8 mouse cellular contexts compared by ENCODE assay signal in the genomic region with DNA sequence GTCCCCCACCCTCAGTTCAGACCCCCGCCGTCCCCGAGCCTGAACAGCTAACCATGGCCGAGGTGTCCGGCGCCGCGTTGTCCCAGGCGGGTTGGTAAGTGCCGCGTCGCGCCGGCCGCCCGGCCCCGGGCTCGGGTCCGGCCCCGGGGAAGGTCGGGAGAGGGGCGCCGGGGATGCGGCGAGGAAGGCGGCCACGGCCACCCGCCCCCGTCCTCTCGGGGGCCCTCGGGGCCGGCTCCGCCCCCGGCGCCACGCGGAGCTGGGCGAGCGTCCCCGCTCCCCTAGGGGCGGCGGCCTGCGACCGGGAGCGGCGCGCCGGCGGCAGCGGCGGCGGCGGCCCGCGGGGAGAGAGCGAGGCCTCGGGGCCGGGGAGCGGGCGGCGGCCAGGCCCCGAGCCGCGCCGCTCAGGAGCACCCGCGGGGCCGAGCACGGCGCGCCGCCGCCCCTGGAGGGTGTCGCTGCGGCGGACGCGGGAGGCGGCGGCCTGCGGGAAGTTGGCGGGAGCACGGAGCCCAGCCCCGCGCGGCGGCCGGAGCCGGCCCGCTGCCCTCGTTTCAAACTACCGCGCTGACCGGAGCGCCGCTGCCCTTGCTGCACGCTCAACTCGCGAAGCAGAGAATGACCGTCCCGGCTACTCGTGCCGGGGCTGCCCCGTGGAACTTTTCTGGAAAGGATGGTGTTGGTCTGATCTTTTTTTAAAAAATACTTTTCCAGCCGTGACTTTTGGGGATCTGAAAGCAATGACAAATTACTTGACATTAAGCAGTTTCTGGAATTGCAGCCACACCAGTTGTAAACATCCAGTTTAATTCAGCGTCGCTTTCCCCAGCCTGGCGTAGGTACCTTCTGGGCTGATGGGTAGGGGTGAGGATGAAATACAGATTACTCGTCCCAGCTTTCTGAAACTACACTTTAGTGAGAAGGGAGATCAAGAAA. TPM values are rescaled to one million over a fixed set of nuclear protein-coding genes. Genes with fewer than 3 reads are reported as not detected.
DNase-seq lines count a peak whose midpoint lies in the region; ATAC-seq and TF ChIP-seq lines count a peak whose summit lies in the region.

No protein-coding gene starts in this region.

- peak; percentile 70 for ATAC-seq in intestine, postnatal 0 days
- ATAC-seq in limb, embryonic 15.5 days (ENCODE audit: insufficient number of reproducible peaks, low FRiP score, low TSS enrichment, low read depth) = peak; percentile 50
- ATAC-seq in midbrain, embryonic 15.5 days (replicated peaks) = peak; percentile 73

- H3K4me3 ChIP-seq in intestine, postnatal 0 days (ENCODE audit: low read depth, low read length) = peak overlapping the region; percentile 86
- peak overlapping the region; percentile 82 for H3K4me3 ChIP-seq in limb, embryonic 15.5 days
- peak overlapping the region; percentile 97 for H3K4me3 ChIP-seq in midbrain, embryonic 15.5 days

- peak; percentile 58 for DNase-seq in 3134 (ENCODE audit: extremely low read depth, insufficient read length, low spot score)
- peak; percentile 80 for DNase-seq in adrenal gland, adult 2 months
- peak; percentile 77 for DNase-seq in embryo, embryonic 11 days
- DNase-seq in gastrocnemius, postnatal 4 days (ENCODE audit: low spot score in 2 of 2) = peak; percentile 42 to 63
- DNase-seq in spleen, postnatal 36 days (ENCODE audit: low spot score in 2 of 2) = peak; percentile 50 to 55

- WGBS in intestine, postnatal 0 days = under 1% methylated on average over 95 of the region's 109 CpGs
- WGBS in limb, embryonic 15.5 days = under 1% methylated on average over 87 of the region's 109 CpGs
- under 1% methylated on average over 95 of the region's 109 CpGs for WGBS in midbrain, embryonic 15.5 days

- peak overlapping the region; percentile 94 for H3K4me2 ChIP-seq in intestine, postnatal 0 days (replicated peaks; ENCODE audit: low read depth)
- peak overlapping the region; percentile 71 for H3K4me2 ChIP-seq in limb, embryonic 15.5 days
- peak overlapping the region; percentile 77 for H3K4me2 ChIP-seq in midbrain, embryonic 15.5 days

- peak overlapping the region; percentile 97 for H3K9ac ChIP-seq in intestine, postnatal 0 days (ENCODE audit: low read depth, low read length)
- H3K9ac ChIP-seq in limb, embryonic 15.5 days = peak overlapping the region; percentile 97
- H3K9ac ChIP-seq in midbrain, embryonic 15.5 days = peak overlapping the region; percentile 92

- peaks cover 3% of the 10 kb centered on the region; the same call in 1 of the 2 replicates for H3K4me1 ChIP-seq in intestine, postnatal 0 days (replicated peaks; ENCODE audit: control insufficient read depth, insufficient read depth, low read length)
- H3K4me1 ChIP-seq in limb, embryonic 15.5 days = peaks cover 24% of the 10 kb centered on the region
- peaks cover 21% of the 10 kb centered on the region for H3K4me1 ChIP-seq in midbrain, embryonic 15.5 days

- TF ChIP-seq CTCF in intestine, postnatal 0 days (IDR thresholded peaks at IDR 0.05; ENCODE audit: low read depth) = no peak

- peak overlapping the region; percentile 99 for H3K27ac ChIP-seq in intestine, postnatal 0 days (ENCODE audit: low read depth, low read length)
- H3K27ac ChIP-seq in limb, embryonic 15.5 days = peak overlapping the region; percentile 99
- H3K27ac ChIP-seq in midbrain, embryonic 15.5 days = peak overlapping the region; percentile 99

- H3K9me3 ChIP-seq in intestine, postnatal 0 days (ENCODE audit: control insufficient read depth) = no peaks in the 10 kb centered on the region
- no peaks in the 10 kb centered on the region for H3K9me3 ChIP-seq in limb, embryonic 15.5 days
- no peaks in the 10 kb centered on the region for H3K9me3 ChIP-seq in midbrain, embryonic 15.5 days

- no peaks in the 10 kb centered on the region for H3K27me3 ChIP-seq in intestine, postnatal 0 days (replicated peaks; ENCODE audit: control insufficient read depth, insufficient read depth, low read length)
- H3K27me3 ChIP-seq in limb, embryonic 15.5 days = no peaks in the 10 kb centered on the region
- no peaks in the 10 kb centered on the region for H3K27me3 ChIP-seq in midbrain, embryonic 15.5 days (replicated peaks)

- no peaks in the 10 kb centered on the region for H3K36me3 ChIP-seq in intestine, postnatal 0 days (ENCODE audit: control insufficient read depth, insufficient read depth)
- H3K36me3 ChIP-seq in limb, embryonic 15.5 days = no peaks in the 10 kb centered on the region
- no peaks in the 10 kb centered on the region for H3K36me3 ChIP-seq in midbrain, embryonic 15.5 days (replicated peaks)

RNA-seq across cellular contexts. Expression of a gene that starts 0.6 kb away (rescaled TPM):
- 10 to 100 TPM; 33.6 to 37.7 TPM for total RNA-seq in adrenal gland, adult 2 months (2021)
- polyA plus RNA-seq in adrenal gland, adult 2 months (2012; rRNA removed) = 0.51 and 0.66 TPM in 2 replicates
- 10 to 100 TPM; 38.4 to 48.7 TPM for total RNA-seq in gastrocnemius, postnatal 4 days (2021)
- 8.6 and 8.7 TPM in 2 replicates for polyA plus RNA-seq in intestine, postnatal 0 days (2015; fragmentation: Nextera tagmentation; extraction: Ambion mirVana)
- 29.4 and 32.4 TPM in 2 replicates for polyA plus RNA-seq in limb, embryonic 15.5 days (2015; fragmentation: Nextera tagmentation; extraction: Ambion mirVana)
- 44.3 and 48.0 TPM in 2 replicates for polyA plus RNA-seq in midbrain, embryonic 15.5 days (2015; fragmentation: Nextera tagmentation; extraction: Ambion mirVana)

Comparison
In these comparisons a context has a peak if more than half of its experiments do, and no peak if none do; other contexts are left out.
1. Peak in every context shown above with its lines: DNase-seq, ATAC-seq, H3K4me3 ChIP-seq and H3K27ac ChIP-seq.